Mouse (Mus musculus) MEL (cell line): ENCODE results near the gene Gm11077.

Experiments
- CTCF ChIP-seq, 3 experiments: IDR thresholded peaks in 2 of 3; conservative IDR thresholded peaks in 1 of 3; 2 replicates each; pipeline ENCODE4 v1.5.1; 2011 to 2012; ENCODE audit warnings: low read length in 3 of 3, low read depth in 2 of 3, mild to moderate bottlenecking in 2 of 3, improper control_type of control experiment in 1 of 3, inconsistent platforms in 1 of 3, mixed read lengths in 1 of 3, moderate library complexity in 1 of 3; ENCODE audit not compliant: control insufficient read depth in 1 of 3, insufficient read depth in 1 of 3, poor library complexity in 1 of 3, severe bottlenecking in 1 of 3
- E2F4 ChIP-seq: IDR thresholded peaks from 2 replicates; pipeline ENCODE4 v1.6.1; 2011; ENCODE audit warnings: low read depth, low read length, improper control_type of control experiment, borderline replicate concordance
- JUND ChIP-seq: IDR thresholded peaks from 2 replicates; pipeline ENCODE4 v1.6.1; 2011; ENCODE audit warnings: low read depth, mild to moderate bottlenecking, improper control_type of control experiment, low read length
- MEF2A ChIP-seq: IDR thresholded peaks from 2 replicates; pipeline ENCODE4 v1.6.1; 2014; ENCODE audit warnings: low read depth, mild to moderate bottlenecking, inconsistent platforms, low read length, improper control_type of control experiment; ENCODE audit not compliant: poor library complexity, insufficient replicate concordance, severe bottlenecking; ENCODE audit errors: extremely low read depth
- POLR2A ChIP-seq, 2 experiments: IDR thresholded peaks; 2 replicates each; pipeline ENCODE4 v1.6.1; 2011 to 2012; ENCODE audit warnings: low read length in 2 of 2, mild to moderate bottlenecking in 2 of 2, control low read depth in 1 of 2, improper control_type of control experiment in 1 of 2, low read depth in 1 of 2, moderate library complexity in 1 of 2; ENCODE audit not compliant: control insufficient read depth in 1 of 2, insufficient read depth in 1 of 2, poor library complexity in 1 of 2
- ZNF384 ChIP-seq: IDR thresholded peaks from 2 replicates; pipeline ENCODE4 v1.6.1; 2012; ENCODE audit warnings: low read depth, mild to moderate bottlenecking, inconsistent platforms, low read length, improper control_type of control experiment

DNA sequence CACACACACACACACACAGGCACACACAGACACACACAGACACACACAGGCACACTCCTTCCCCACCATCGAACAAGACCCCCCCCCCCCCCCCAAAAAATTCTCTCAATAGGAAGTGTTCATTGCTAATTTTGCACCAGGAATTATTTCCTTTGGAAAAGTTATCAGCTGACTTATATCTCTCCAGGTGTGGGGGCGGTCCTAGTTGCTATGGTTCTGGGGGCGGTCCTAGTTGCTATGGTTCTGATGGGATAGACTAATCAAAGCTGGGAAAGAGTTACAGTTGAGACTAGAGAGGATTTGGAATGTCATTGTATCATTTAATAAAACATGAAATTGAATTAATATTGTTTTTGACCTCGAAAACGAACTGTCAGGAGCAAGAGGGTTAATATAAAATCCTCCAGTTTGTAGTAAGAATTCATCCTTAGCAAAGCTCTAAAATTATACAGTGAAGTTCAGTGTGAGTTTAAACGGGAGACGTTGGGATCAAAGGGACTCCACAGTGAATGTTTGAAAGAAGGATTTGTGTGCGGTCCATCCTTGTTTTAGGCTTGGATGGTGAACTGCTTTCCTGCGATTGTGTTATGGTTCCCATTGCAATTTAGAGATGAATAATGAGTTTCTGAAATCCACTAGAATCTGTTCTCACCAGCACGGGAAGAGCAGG, 4.0 kb downstream of the Gm11077 start:
- TF ChIP-seq MEF2A: no peak
- no peak for TF ChIP-seq POLR2A (IDR thresholded peaks at IDR 0.05; ENCODE audit: control insufficient read depth in 1 of 2, insufficient read depth in 1 of 2, low read depth in 1 of 2, low read length in 2 of 2, poor library complexity in 1 of 2)
- TF ChIP-seq ZNF384: no peak
- no peak for TF ChIP-seq JUND
- no peak for TF ChIP-seq CTCF (IDR thresholded peaks at IDR 0.05 in 2 of 3, conservative IDR thresholded peaks at IDR 0.05 in 1 of 3; ENCODE audit: control insufficient read depth in 1 of 3, insufficient read depth in 1 of 3, low read depth in 2 of 3, low read length in 3 of 3, poor library complexity in 1 of 3, severe bottlenecking in 1 of 3)
- no peak for TF ChIP-seq E2F4
